7 mouse cellular contexts compared by ENCODE assay signal in genomic region chr5:48327652-48328051, GRCm38 (mm10). TPM values are rescaled to one million over a fixed set of nuclear protein-coding genes. Genes with fewer than 3 reads are reported as not detected.
DNase-seq lines count a peak whose midpoint lies in the region; ATAC-seq and TF ChIP-seq lines count a peak whose summit lies in the region.

5730480H06Rik (plus strand) TSS chr5:48327952.

- no peak within 1 kb of the TSS for H3K4me3 ChIP-seq in left cerebral cortex, adult 2 months
- H3K4me3 ChIP-seq in embryonic facial prominence, embryonic 11.5 days (ENCODE audit: low read depth, low read length), result no peak within 1 kb of the TSS
- H3K4me3 ChIP-seq in neural tube, embryonic 12.5 days, result no peak within 1 kb of the TSS

- no peaks in the 10 kb centered on the region for H3K36me3 ChIP-seq in embryonic facial prominence, embryonic 11.5 days (replicated peaks; ENCODE audit: control insufficient read depth, insufficient read depth, low read depth, low read length)
- H3K36me3 ChIP-seq in neural tube, embryonic 12.5 days, result no peaks in the 10 kb centered on the region

- 92% methylated on average over 8 of the region's 8 CpGs for WGBS in embryonic facial prominence, embryonic 11.5 days
- WGBS in neural tube, embryonic 12.5 days, result 91% methylated on average over 8 of the region's 8 CpGs

- no peaks in the 10 kb centered on the region for H3K9me3 ChIP-seq in embryonic facial prominence, embryonic 11.5 days (replicated peaks; ENCODE audit: control insufficient read depth, low read length)
- no peaks in the 10 kb centered on the region for H3K9me3 ChIP-seq in neural tube, embryonic 12.5 days

- no peak for TF ChIP-seq CTCF in left cerebral cortex, adult 2 months (IDR thresholded peaks at IDR 0.05)

- no peak within 1 kb of the TSS for H3K9ac ChIP-seq in embryonic facial prominence, embryonic 11.5 days (replicated peaks; ENCODE audit: low read length)
- H3K9ac ChIP-seq in neural tube, embryonic 12.5 days, result no peak within 1 kb of the TSS

- H3K27ac ChIP-seq in left cerebral cortex, adult 2 months, result no peak within 1 kb of the TSS
- no peak within 1 kb of the TSS for H3K27ac ChIP-seq in embryonic facial prominence, embryonic 11.5 days (replicated peaks; ENCODE audit: low read depth, low read length)
- no peak within 1 kb of the TSS for H3K27ac ChIP-seq in neural tube, embryonic 12.5 days

- H3K4me1 ChIP-seq in embryonic facial prominence, embryonic 11.5 days (ENCODE audit: control insufficient read depth, insufficient read depth, low read length), result no peaks in the 10 kb centered on the region
- H3K4me1 ChIP-seq in neural tube, embryonic 12.5 days, result no peaks in the 10 kb centered on the region

- H3K4me2 ChIP-seq in embryonic facial prominence, embryonic 11.5 days (ENCODE audit: low read depth, low read length), result no peak within 1 kb of the TSS
- no peak within 1 kb of the TSS for H3K4me2 ChIP-seq in neural tube, embryonic 12.5 days (replicated peaks)

- no peak for ATAC-seq in embryonic facial prominence, embryonic 11.5 days (replicated peaks; ENCODE audit: insufficient number of reproducible peaks, low FRiP score, low TSS enrichment, low read depth)
- no peak for ATAC-seq in inflammation-experienced regulatory T-cells, adult 6 months
- no peak for ATAC-seq in neural tube, embryonic 12.5 days (ENCODE audit: low FRiP score, low read depth)

- DNase-seq in left cerebral cortex, adult 2 months (ENCODE audit: extremely low spot score in 1 of 2, low spot score in 2 of 2), result no peak
- no peak for DNase-seq in left cerebral cortex, adult 11 months (ENCODE audit: low spot score)
- no peak for DNase-seq in embryonic facial prominence, embryonic 11.5 days (ENCODE audit: low spot score)
- DNase-seq in kidney, adult 9 months, result no peak
- no peak for DNase-seq in urinary bladder, postnatal 4 days (ENCODE audit: low spot score in 2 of 2)

- intact Hi-C loops in left cerebral cortex, adult 2 months (cut with DNase I), result no loop called here

- no peaks in the 10 kb centered on the region for H3K27me3 ChIP-seq in embryonic facial prominence, embryonic 11.5 days (ENCODE audit: control insufficient read depth, insufficient read depth, low read length)
- H3K27me3 ChIP-seq in neural tube, embryonic 12.5 days (replicated peaks), result no peaks in the 10 kb centered on the region

RNA-seq across cellular contexts. Expression of gene 5730480H06Rik, which starts in this region (rescaled TPM):
- 10 to 100 TPM; 17.3 to 18.2 TPM for total RNA-seq in left cerebral cortex, adult 2 months (2021)
- polyA plus RNA-seq in embryonic facial prominence, embryonic 11.5 days (2014; fragmentation: Nextera tagmentation; extraction: Ambion mirVana), result 34.7 and 35.3 TPM in 2 replicates
- polyA plus RNA-seq in inflammation-experienced regulatory T-cells, adult 6 months (2017; shearing (Covaris generic)), result 10 to 100 TPM; 11.0 to 15.0 (median 11.0) TPM
- 25.0 and 26.0 TPM in 2 replicates for polyA plus RNA-seq in neural tube, embryonic 12.5 days (2016; fragmentation: Nextera tagmentation; extraction: Ambion mirVana)
